Mouse (Mus musculus): ENCODE measurements around the gene Pask.
A peak's percentile ranks its signal among the peaks of the same experiment; 100 is the strongest.

The Pask gene

DNA sequence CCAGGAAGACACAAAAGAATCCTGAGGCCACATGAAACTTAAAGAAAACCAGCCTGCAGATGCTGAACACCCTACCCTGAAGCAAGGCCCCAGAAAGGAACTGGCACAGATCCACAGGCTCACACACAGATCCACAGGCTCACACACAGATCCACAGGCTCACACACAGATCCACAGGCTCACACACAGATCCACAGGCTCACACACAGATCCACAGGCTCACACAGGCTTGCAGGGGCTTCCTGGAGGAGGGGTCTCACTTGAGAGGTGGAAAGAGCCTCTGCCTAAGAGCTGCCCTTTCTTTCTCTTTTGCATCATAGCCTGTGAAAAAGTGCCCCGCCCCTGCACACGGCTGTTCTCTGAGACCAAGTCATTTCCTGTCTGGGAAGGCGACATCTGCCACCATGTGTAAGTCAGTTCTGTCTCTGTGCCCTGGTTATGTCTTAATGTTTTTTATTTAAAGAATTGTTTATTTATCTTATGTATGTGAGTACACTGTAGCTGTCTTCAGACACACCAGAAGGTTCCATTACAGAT, 53.5 kb downstream of the Pask start:
- no peak for DNase-seq (ENCODE audit: low spot score)

DNA sequence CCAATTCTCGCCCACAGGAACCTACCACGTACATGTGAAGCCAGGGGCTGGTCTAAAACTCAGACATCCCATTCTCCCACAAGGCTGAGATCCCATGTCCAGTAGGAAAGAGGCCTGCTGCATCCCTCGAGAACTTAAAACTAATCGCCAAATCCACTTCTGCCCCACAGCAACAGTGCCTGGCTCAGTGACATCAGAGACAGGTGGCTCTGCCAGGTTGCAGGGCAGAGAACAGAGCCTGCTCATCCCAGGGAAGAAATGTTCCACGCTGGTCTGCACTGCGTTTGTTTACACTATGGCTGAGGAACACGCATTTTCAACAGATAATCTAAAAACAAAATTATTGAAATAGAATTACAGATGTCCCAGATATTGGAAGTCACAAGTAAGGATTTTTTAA, 66.2 kb downstream of the Pask start:
- no peak for DNase-seq (ENCODE audit: low spot score)

- no peak for DNase-seq (ENCODE audit: low spot score)
Observed at GRCm38 (mm10) chr1:93275561-93275960, 67.7 kb downstream of the Pask start.

- peak; percentile 30 for DNase-seq (ENCODE audit: low spot score)
Observed at GRCm38 (mm10) chr1:93272409-93272821, 70.9 kb downstream of the Pask start.

DNA sequence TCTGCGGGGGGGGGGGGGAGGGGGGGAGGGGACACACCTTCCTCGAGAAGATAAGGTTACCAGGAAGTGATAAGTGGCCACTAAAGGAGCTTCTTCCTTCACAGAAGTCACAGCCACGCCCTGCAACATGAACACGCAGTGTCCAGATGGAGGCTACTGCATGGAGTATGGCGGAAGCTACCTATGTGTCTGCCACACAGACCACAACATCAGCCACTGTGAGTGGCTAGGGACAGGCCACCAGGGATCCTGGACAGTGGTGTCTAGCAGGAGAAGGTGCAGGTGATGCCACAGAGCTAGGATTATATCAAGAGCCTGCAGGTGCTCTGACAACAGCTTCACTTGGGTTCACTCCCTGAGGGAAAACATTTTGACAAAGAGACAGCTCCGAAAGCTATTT, 71.5 kb downstream of the Pask start:
- DNase-seq (ENCODE audit: low spot score): no peak

GRCm38 (mm10) chr1:93270516-93271240, 72.6 kb downstream of the Pask start:
- DNase-seq (ENCODE audit: low spot score): no peak

GRCm38 (mm10) chr1:93268246-93268645, 75.0 kb downstream of the Pask start:
- DNase-seq (ENCODE audit: low spot score): no peak

GRCm38 (mm10) chr1:93267207-93267606, 76.1 kb downstream of the Pask start:
- no peak for DNase-seq (ENCODE audit: low spot score)
